ENCODE assay signal across 21 mouse cellular contexts in genomic region chr9:48687891-48688290, GRCm38 (mm10).
DNase-seq lines count a peak whose midpoint lies in the region; ATAC-seq and TF ChIP-seq lines count a peak whose summit lies in the region.
"Had no signal": no experiment of that assay in that cellular context is flagged by ENCODE, and none has a peak within 500 bp of the region (broad histone marks: within the 10 kb centered on the region; RNA-seq: fewer than 3 reads in every experiment).

No protein-coding gene starts in this region.

- no peak for TF ChIP-seq EP300 in liver, postnatal 0 days (IDR thresholded peaks at IDR 0.05; ENCODE audit: low read depth)

- H3K9me3 ChIP-seq in heart, embryonic 11.5 days (replicated peaks; ENCODE audit: control insufficient read depth, low read length) = no peaks in the 10 kb centered on the region
- H3K9me3 ChIP-seq in liver, embryonic 11.5 days (ENCODE audit: control insufficient read depth, low read length) = no peaks in the 10 kb centered on the region
- no peaks in the 10 kb centered on the region for H3K9me3 ChIP-seq in liver, postnatal 0 days (ENCODE audit: low read length)
- no peaks in the 10 kb centered on the region for H3K9me3 ChIP-seq in limb, embryonic 10.5 days (replicated peaks)
- no peaks in the 10 kb centered on the region for H3K9me3 ChIP-seq in liver, embryonic 15.5 days (replicated peaks)
- H3K9me3 ChIP-seq: embryonic facial prominence, embryonic 13.5 days; forebrain, embryonic 15.5 days; heart, embryonic 13.5 days; hindbrain, embryonic 12.5 days had no signal

- H3K9ac ChIP-seq in heart, embryonic 11.5 days (ENCODE audit: low read depth, low read length) = no peak overlapping the region
- H3K9ac ChIP-seq in liver, embryonic 11.5 days (ENCODE audit: low read depth, low read length) = peak overlapping the region; percentile 20; the same call in 1 of the 2 replicates
- no peak overlapping the region for H3K9ac ChIP-seq in liver, postnatal 0 days (replicated peaks)
- H3K9ac ChIP-seq in liver, embryonic 15.5 days = no peak overlapping the region
- H3K9ac ChIP-seq: embryonic facial prominence, embryonic 13.5 days; forebrain, embryonic 15.5 days; heart, embryonic 13.5 days; hindbrain, embryonic 12.5 days had no signal

- H3K36me3 ChIP-seq in heart, embryonic 11.5 days (ENCODE audit: control insufficient read depth, insufficient read depth, low read length) = no peaks in the 10 kb centered on the region
- H3K36me3 ChIP-seq in liver, embryonic 11.5 days (ENCODE audit: control insufficient read depth, insufficient read depth, low read length) = no peaks in the 10 kb centered on the region
- no peaks in the 10 kb centered on the region for H3K36me3 ChIP-seq in liver, postnatal 0 days (replicated peaks; ENCODE audit: insufficient read depth, low read length)
- H3K36me3 ChIP-seq in limb, embryonic 10.5 days = no peaks in the 10 kb centered on the region
- no peaks in the 10 kb centered on the region for H3K36me3 ChIP-seq in liver, embryonic 15.5 days (replicated peaks)
- H3K36me3 ChIP-seq: embryonic facial prominence, embryonic 13.5 days; forebrain, embryonic 15.5 days; heart, embryonic 13.5 days; hindbrain, embryonic 12.5 days had no signal

- peak; percentile 92 for DNase-seq in heart, adult 11 months
- no peak for DNase-seq in liver, embryonic 11.5 days (ENCODE audit: low spot score)
- DNase-seq in liver, postnatal 0 days = no peak
- no peak for DNase-seq in limb, embryonic 10.5 days (ENCODE audit: low spot score)
- DNase-seq: adrenal gland, postnatal 14 days; cerebellum, adult 18-20 months; cerebellum, adult 9-11 months; cerebellum, postnatal 36 days; gastrocnemius, postnatal 14 days; heart, postnatal 36 days had no signal

- ATAC-seq in heart, embryonic 11.5 days (replicated peaks; ENCODE audit: insufficient number of reproducible peaks, low FRiP score, low TSS enrichment) = no peak
- no peak for ATAC-seq in liver, embryonic 11.5 days (replicated peaks; ENCODE audit: low FRiP score)
- no peak for ATAC-seq in liver, postnatal 0 days
- no peak for ATAC-seq in liver, embryonic 15.5 days (ENCODE audit: insufficient read depth)
- ATAC-seq in erythroid progenitor cell, adult 5-6 weeks (replicated peaks; ENCODE audit: low FRiP score, poor library complexity, severe bottlenecking) = no peak
- ATAC-seq: activated CD4-positive, CD25-positive, alpha-beta regulatory T cell, adult 4 months; forebrain, embryonic 15.5 days; hindbrain, postnatal 0 days; Patski had no signal

- H3K27me3 ChIP-seq in heart, embryonic 11.5 days (ENCODE audit: control insufficient read depth, insufficient read depth, low read length) = no peaks in the 10 kb centered on the region
- no peaks in the 10 kb centered on the region for H3K27me3 ChIP-seq in liver, embryonic 11.5 days (replicated peaks; ENCODE audit: control insufficient read depth, insufficient read depth, low read length)
- no peaks in the 10 kb centered on the region for H3K27me3 ChIP-seq in liver, postnatal 0 days (ENCODE audit: insufficient read depth, low read length)
- peaks cover 15% of the 10 kb centered on the region; the same call in 1 of the 2 replicates for H3K27me3 ChIP-seq in limb, embryonic 10.5 days (ENCODE audit: low read depth, poor library complexity, severe bottlenecking)
- H3K27me3 ChIP-seq in liver, embryonic 15.5 days = no peaks in the 10 kb centered on the region
- H3K27me3 ChIP-seq: CH12.LX; embryonic facial prominence, embryonic 13.5 days; forebrain, embryonic 15.5 days had no signal

- no peak overlapping the region for H3K27ac ChIP-seq in heart, embryonic 11.5 days (ENCODE audit: low read depth, low read length)
- H3K27ac ChIP-seq in liver, embryonic 11.5 days (ENCODE audit: low read depth, low read length) = peak overlapping the region; percentile 88; the same call in 1 of the 2 replicates
- no peak overlapping the region for H3K27ac ChIP-seq in liver, postnatal 0 days (ENCODE audit: low read depth)
- H3K27ac ChIP-seq in limb, embryonic 10.5 days = peak overlapping the region; percentile 30; the same call in 1 of the 2 replicates
- 0 out of 2 replicates have a peak overlapping the region, but pooled peaks have one; percentile 84 for H3K27ac ChIP-seq in liver, embryonic 15.5 days (replicated peaks)
- H3K27ac ChIP-seq: embryonic facial prominence, embryonic 13.5 days; forebrain, embryonic 15.5 days; heart, embryonic 13.5 days; hindbrain, embryonic 12.5 days; hindbrain, postnatal 0 days had no signal

- no peak overlapping the region for H3K4me2 ChIP-seq in heart, embryonic 11.5 days
- 0 out of 2 replicates have a peak overlapping the region, but pooled peaks have one; percentile 59 for H3K4me2 ChIP-seq in liver, embryonic 11.5 days
- no peak overlapping the region for H3K4me2 ChIP-seq in liver, postnatal 0 days (ENCODE audit: low read depth, low read length)
- no peak overlapping the region for H3K4me2 ChIP-seq in liver, embryonic 15.5 days
- H3K4me2 ChIP-seq: embryonic facial prominence, embryonic 13.5 days; forebrain, embryonic 15.5 days; heart, embryonic 13.5 days; hindbrain, embryonic 12.5 days had no signal

- TF ChIP-seq CTCF in liver, postnatal 0 days (IDR thresholded peaks at IDR 0.05; ENCODE audit: low read depth) = no peak

- H3K4me1 ChIP-seq in heart, embryonic 11.5 days (ENCODE audit: control insufficient read depth, insufficient read depth, low read length) = peaks cover 12% of the 10 kb centered on the region
- peaks cover 19% of the 10 kb centered on the region for H3K4me1 ChIP-seq in liver, embryonic 11.5 days (replicated peaks; ENCODE audit: control insufficient read depth, insufficient read depth, low read length)
- H3K4me1 ChIP-seq in liver, postnatal 0 days (ENCODE audit: insufficient read depth) = peaks cover 6% of the 10 kb centered on the region
- peaks cover 47% of the 10 kb centered on the region for H3K4me1 ChIP-seq in limb, embryonic 10.5 days
- H3K4me1 ChIP-seq in liver, embryonic 15.5 days (replicated peaks) = peaks cover 32% of the 10 kb centered on the region
- H3K4me1 ChIP-seq: embryonic facial prominence, embryonic 13.5 days; forebrain, embryonic 15.5 days had no signal

- no peak overlapping the region for H3K4me3 ChIP-seq in heart, embryonic 11.5 days (ENCODE audit: low read depth, low read length)
- H3K4me3 ChIP-seq in liver, embryonic 11.5 days (ENCODE audit: low read depth, low read length) = no peak overlapping the region
- H3K4me3 ChIP-seq in liver, postnatal 0 days (ENCODE audit: low read depth, low read length) = no peak overlapping the region
- H3K4me3 ChIP-seq in limb, embryonic 10.5 days = no peak overlapping the region
- no peak overlapping the region for H3K4me3 ChIP-seq in liver, embryonic 15.5 days (replicated peaks)
- H3K4me3 ChIP-seq: embryonic facial prominence, embryonic 13.5 days; forebrain, embryonic 15.5 days; heart, embryonic 13.5 days; hindbrain, embryonic 12.5 days had no signal

- WGBS in heart, embryonic 11.5 days (ENCODE audit: insufficient replicate concordance) = 68% methylated on average over 7 of the region's 7 CpGs
- WGBS in liver, embryonic 11.5 days = 81% methylated on average over 7 of the region's 7 CpGs
- 83% methylated on average over 7 of the region's 7 CpGs for WGBS in liver, postnatal 0 days (ENCODE audit: insufficient replicate concordance)
- WGBS in limb, embryonic 10.5 days = 89% methylated on average over 7 of the region's 7 CpGs
- WGBS in liver, embryonic 15.5 days (ENCODE audit: insufficient replicate concordance) = 72% methylated on average over 7 of the region's 7 CpGs

Comparison
In these comparisons a context has a peak if more than half of its experiments do, and no peak if none do; other contexts are left out.
1. H3K27ac ChIP-seq: peak in liver, embryonic 11.5 days (single experiment), limb, embryonic 10.5 days (single experiment) and liver, embryonic 15.5 days (single experiment); none in heart, embryonic 11.5 days (single experiment) and liver, postnatal 0 days (single experiment).